Mouse (Mus musculus): ENCODE data around the gene Cycs.

GRCm38 (mm10) chr6:50521532-50522135 is 44.7 kb downstream of the Cycs start:
- TF ChIP-seq POLR2A (IDR thresholded peaks at IDR 0.05; ENCODE audit: borderline replicate concordance, extremely low read depth, low read depth, low read length) (no peak), CTCF (IDR thresholded peaks at IDR 0.05; ENCODE audit: insufficient read depth, low read length) (no peak)
